Mouse (Mus musculus) layer of hippocampus, postnatal 25 days (tissue): ENCODE measurements around the gene Tle6. TPM values are rescaled to one million over a fixed set of nuclear protein-coding genes. Genes with fewer than 3 reads are reported as not detected.
A peak's percentile ranks its signal among the peaks of the same experiment; 100 is the strongest.

Experiments used
- DNase-seq, 2 experiments: peaks; one replicate each; pipeline ENCODE4 v3.0.0; 2022; ENCODE audit warnings: mixed read lengths in 2 of 2, low spot score in 1 of 2; ENCODE audit errors: extremely low spot score in 1 of 2
- total RNA-seq, 2 experiments: library from RNA; stranded (reverse); gene quantifications; 2 replicates each; pipeline ENCODE4 v1.2.3; 2021

The Tle6 gene
- total RNA-seq: 1 to 10 TPM; 1.7 to 4.1 TPM

DNA sequence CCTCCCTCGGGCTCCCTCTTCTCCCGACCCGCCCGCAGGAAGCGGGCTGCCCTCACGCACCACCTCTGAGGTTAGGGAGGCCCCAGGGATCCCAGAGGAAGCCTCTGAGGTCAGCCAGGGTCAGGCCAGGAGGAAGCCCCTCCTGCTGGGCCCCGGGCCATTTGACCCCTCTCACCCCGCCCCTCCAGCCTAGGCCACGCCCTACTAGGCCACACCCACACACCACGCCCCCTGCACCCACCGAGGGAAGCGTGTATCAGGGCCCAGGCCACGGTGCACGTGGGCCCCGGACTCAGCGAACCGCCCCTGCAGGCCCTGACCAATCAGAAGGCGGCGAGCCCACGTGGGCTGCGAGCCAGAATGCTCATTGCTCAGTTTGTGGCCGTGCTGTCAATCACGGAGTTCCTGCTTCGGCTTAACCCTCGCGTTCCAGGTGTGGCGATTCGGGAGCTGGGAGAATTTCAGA, at the start of gene Tle6:
Tle6 (minus strand) TSS at position 336 of the 466 bp plus-strand sequence.
- DNase-seq: peak; percentile 91 to 93

DNA sequence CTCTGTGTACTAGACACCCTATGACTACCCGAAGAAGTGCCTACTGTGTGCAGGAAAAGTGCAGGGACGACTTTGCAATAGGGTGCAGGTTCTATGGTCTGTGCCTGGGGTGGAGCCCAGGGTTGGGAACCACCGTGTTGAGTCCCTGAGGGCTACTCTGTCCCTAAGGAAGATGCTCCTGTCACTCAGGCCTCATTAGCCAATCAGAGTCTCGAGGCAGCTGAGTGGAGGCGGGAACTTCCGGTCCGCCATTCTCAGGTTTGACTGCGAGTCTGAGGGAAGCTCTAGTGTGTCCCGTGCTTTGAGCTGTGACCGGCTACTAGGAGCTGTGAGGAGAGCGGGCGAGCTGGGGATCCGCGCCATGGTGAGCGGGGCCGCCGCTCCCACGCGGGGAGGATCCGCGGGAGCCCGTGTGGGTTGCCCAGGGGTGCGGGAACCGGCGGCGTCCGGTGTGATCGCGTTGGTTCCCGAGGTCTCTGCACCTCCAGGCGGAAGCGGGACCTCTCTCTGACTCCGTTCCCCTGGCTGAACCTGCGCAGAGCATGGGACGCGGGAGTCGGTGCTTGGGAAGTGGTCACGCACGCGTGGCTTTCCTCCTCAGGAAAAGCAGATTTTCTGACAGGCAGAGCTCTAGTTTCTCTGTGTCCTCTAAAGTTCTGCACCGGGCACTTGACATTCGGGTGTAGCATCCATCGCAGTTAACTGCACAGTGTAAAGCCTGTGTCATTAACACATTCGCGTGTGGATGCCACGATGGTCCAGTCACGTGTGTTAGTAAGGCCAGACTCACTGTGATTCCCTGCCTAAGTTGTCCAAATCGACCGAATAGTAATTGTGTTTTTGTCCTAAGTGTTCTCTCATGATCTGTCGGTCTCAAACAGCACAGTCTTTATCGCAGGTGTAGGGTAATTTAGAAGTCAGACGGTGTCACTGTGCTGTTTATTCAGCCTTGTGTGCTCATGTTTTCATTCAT, 48.2 kb upstream of the Tle6 start, which contains the start of gene Gm10778:
Gm10778 (plus strand) TSS at position 257 of the 973 bp plus-strand sequence.
- DNase-seq: peak; percentile 68 to 78

DNA sequence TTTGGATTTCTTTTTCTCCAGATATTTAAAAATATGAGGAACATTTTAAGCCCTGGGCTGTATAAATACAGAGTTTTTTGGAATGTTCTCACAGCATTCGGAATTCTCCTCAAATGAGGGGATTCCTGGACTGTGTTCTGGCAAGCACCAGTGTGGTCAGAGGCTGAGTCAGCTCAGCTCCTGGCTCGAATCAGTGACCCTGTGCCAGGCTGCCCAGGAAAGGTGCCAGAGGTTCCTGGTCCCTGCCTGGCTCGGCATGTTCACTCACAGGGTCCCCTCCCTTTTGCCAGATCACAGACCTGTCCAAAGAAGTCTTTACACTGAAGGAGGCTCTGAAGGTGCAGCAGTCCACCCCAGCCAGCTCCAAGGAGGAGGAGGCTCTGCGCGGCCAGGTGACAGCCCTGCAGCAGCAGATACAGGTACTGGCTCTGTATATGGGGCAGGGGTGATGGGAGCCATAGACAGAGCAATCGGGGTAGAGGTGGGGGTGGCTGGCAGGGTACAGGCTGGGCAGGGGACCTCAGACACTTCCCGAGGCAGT, 45.2 kb upstream of the Tle6 start:
- DNase-seq: no peak

DNA sequence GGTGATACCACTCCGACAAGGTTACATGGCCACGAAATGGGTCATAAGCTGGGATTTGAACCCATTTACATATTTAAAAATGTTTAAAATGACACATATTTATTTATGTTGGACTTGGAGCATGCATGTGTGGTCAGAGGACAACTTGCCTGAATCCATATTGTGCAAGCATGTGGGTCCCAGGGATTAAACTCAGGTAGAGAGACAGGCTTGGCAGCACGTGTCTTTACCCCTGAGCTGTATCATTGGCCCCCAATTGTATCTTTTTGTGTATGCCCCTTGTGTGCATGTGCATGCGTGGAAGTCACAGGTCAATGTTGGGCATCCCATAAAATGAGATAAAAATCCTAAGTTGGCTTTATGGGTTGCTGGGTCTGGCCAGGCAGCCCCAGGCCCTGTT, 44.5 kb upstream of the Tle6 start:
- no peak for DNase-seq

DNA sequence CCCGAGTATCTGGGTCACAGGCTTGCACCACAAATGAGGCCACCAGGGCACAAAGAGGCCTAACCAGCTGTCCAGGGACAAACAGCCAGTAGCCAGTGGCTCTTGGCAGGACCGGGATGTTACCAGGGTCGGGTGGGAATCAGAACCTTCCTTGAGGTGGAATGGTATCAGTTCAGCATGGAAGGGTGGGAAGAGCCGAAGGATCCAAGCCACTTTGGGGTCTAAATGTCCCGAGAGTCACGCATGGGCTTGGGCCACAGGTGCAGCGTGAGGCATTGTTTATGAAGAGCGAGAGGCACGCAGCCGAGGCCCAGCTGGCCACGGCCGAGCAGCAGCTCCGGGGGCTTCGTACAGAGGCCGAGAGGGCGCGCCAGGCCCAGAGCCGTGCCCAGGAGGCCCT, 43.8 kb upstream of the Tle6 start:
- peak in 1 of 2 experiments; percentile 8 for DNase-seq

DNA sequence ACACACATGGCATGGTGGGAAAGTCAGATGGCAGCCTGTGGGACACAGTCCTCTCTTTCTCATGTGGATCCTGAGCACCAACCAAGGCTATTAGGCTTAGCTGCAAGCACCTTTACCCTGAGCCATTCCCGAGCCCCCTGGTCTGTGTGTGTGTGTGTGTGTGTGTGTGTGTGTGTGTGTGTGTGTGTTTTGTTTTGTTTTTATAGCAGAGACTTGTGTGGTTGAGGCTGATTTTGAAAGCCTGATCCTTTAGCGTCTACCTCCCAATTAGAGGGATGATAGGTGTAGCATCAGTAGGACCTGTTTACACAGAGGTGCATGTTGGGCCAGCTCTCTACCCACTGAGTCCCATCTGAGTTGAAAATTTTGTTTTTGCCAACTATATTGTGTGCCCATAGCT, 43.3 kb upstream of the Tle6 start:
- no peak for DNase-seq

DNA sequence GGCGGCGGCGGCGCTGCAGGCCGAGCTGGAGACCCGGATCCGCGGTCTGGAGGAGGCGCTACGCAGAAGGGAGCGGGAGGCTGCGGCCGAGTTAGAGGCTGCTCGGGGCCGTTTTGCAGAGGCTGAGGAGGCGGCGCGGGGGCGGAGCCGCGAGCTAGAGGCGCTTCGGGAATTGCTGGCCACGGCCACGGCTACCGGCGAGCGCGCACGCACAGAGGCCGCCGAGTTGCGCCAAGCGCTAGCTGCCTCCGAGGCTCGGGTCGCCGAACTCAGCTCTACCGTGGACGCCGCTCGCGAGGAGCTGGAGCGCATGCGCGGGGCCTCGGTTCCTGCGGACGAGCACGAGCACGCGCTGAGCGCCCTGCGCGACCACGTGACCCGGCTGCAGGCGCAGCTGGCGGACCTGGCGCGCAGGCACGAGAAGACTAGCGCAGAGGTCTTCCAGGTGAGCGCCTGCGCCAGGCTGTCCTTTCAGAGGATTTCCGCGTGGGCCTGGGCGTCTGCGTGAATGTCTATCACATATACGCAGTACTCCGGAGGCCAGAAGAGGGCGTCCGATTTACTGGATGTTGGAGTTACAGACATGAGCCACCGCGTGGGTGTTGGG, 42.7 kb upstream of the Tle6 start:
- DNase-seq: peak; percentile 86 to 95

DNA sequence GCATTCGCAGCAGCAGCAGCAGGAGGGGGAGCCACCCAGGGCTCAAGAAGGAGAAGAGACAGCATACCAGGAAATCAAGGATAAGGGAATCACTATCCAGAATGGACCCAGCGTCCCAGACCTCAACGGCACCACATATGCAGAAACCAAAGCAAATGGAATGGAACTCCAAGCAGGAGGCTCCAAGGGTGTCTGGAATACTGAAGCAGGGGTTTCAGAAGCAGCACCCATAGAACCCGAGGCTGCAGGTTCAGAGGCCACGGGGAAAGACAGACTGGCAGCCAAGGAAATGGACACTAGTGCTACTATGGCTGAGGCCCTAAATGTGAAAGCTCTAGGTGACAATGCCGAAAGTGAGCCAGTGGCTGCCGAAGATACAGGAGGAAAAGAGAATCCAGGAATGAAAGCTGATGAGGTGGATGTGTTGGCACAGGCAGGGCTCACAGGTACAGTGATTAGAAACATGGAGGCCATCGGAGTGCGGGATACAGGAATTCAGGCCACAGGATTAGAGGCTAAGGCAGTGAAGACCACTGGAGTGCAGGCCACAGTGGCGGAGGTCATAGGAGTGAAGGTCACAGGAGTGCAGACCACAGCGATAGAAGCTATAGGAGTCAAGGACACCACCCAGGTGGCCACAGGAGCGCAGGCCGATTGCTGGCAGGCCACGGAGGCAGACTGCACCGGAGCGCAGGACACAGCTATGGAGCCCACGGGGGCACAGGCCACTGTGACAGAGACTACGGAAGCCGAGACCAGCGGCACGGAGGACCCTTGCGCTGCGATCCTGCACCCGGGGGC, 42.0 kb upstream of the Tle6 start:
- DNase-seq: peak in 1 of 2 experiments; percentile 13

DNA sequence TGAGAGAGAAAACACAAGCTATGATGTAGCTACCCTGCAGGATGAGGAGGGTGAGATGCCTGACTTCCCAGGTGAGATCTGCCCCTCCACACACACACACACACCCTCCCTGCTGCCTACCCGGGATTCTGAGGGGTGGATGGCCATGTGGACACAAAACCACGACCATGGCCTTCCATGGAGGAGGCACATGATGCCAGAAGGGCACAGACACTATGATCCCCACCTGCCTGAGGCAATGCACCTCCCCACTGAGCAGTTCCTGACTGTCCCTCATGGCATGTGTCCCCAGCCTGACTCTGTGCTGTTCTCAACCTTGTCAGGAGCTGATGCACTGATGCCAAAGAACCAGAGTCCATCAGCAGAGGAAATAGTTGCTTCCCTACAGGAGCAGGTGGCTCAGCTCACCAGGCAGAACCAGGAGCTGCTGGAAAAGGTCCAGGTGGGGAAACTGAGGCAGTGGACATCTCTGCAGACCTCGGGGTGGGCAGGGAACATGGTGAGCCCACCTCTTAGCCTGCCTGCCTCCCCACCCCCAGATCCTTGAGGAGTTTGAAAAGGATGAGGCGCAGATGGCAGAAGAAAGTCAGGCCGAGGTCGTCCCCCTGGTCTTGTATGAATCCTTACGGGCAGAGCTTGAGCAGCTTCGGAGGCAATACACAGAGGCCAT, 41.2 kb upstream of the Tle6 start:
- peak in 1 of 2 experiments; percentile 8 for DNase-seq

DNA sequence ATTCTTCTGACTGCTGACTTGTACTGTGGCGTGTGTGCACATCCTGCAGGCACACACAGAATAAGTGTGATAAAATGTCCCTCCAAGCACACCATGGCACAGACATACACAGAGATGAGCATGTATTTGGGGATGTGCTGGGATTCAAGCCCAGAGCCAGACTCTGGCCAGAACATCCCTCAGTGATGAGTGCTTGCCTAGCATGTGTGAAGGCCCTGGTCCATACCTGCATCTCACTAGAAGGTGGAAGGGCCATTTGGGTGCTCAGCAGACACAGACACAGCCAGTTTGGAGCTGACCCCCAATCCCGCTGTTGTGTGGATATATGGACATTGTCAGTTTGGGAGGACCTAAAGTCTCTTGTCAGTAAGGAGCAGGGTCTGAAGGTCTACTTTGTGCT, 40.7 kb upstream of the Tle6 start:
- peak in 1 of 2 experiments; percentile 5 for DNase-seq

DNA sequence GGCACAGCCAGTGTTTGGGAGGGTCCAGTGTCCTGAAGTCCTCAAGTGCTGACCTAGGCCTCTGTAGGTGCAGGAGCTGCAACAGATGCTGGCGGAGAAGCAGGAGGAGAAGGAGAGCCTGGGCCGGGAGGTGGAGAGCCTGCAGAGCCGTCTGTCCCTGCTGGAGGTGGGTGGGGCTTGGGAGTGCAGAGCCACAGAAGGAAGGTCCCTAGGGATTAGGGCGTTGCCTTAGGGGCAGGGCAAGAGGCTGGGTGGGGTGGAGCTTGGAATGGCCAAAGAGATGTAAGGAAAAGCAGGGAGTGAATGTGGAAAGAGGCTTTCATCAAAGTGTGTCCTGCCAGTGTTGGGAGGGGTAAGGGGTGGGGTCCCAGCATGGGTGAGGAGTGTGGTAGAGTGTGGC, 40.0 kb upstream of the Tle6 start:
- peak in 1 of 2 experiments; percentile 5 for DNase-seq

DNA sequence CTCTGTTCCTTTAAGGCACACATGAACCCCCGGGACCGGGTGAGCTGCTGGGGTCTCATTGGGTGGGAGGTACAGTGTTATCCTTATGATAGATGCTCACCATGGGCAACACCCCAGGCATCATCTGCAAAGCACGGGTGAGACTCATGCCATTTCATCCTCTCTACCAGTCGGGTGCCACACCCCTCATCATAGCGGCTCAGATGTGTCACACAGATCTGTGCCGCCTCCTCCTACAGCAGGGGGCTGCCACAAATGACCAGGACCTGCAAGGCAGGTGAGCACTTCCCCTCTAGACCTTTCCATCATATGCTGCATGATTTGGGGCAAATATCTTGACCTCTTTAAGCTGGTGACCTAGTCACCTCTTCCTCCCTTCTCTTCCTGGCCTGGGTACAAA, 37.2 kb upstream of the Tle6 start:
- no peak for DNase-seq

DNA sequence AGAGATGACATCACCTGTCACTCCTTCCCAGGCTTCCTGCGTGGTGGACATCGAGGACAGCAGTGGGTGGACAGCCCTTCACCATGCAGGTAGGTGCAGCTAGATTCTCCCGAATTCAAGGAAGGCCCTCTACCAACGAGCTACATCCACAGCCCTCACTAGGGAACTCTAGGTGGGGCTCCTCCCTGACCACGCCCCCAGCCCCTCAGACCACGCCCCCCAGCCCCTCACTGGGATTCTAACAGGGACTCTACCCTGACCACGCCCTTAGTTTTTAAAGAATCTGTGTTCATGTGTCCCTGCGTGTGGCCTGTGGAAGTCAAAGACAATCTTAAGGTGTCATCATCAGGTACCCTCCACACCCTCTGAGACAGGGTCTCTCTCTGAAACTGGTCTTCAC, 35.5 kb upstream of the Tle6 start:
- no peak for DNase-seq

DNA sequence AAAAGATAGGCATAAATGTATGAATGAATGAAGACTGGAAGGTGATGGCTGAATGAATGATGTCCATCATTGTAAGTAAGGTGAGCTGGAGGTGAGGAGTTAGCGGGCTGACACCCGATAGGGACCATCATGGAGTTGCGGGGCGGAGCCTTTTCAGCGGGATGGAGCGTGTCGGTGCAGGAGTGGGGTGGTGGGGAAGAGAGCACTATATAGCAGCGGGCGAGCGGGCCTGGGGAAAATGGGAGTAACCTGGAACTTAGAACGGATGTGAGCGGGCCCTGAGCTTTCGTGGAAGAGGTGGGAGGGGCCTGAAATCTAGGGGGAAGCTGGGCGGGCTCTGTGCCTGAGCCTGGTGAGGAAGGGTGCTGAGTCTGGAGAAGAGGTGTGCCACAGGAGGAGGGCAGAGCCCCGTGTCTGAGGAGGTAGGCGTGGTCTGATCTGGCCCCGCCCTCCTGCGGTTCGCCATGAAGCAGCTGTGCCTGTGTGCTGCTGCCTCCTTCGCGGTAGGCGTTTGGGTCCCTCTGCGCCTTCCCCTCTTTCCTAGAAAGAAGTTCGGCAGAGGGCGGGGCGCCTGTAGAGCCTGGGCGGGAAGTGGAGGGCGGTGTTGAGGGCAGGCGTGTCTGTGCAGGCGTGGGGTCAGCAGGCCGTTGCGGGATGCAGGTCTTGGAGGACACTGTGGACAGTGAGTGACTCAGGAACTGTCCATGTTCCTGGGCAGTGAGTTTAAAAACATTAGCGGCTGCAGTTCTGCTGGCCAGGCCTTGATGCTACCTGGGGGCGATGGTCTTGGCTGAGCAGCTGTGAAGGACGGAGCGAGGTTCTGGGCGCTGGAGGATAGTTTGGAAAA, 32.6 kb upstream of the Tle6 start:
- DNase-seq: peak in 1 of 2 experiments; percentile 71

DNA sequence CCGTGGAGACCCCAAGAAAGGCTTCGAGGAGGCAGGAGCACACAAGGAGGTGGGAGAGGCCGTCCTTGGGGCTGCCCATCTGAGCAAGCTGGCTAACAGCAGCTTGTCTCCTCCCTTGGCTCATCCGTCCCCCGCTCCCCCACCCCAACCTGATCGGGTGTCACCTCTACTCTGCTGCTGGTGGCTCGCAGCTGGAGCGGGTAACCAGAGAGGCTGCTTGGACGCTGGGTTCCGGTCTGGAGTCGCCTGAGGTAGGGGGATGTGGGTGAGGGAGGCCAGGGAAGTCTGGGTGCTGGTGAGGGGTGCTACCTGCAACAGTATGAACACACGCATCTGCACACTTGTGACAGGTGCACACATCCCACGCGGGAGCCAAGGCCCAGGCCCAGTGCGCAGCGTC, 27.5 kb upstream of the Tle6 start, which contains the start of gene Ankrd24:
Ankrd24 (plus strand) TSS at position 151 of the 400 bp plus-strand sequence.
- no peak for DNase-seq

DNA sequence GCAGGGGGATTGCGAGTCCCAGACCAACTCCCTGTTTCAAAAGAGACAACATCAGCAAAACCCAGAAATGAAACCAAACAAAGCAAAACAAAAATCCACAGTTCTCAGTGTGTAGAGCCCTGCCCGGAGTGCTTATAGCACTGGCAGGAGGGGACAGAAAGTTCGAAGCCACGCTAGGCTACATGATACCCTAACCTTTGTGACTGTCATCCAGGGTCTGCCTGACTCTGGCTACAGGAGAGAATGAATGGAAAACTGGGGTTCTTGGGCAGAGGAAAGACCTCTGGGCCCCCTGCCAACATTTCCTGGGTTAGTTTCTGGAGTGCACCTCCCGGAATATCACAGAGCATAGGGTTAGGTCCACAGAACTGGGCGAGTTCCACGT, 27.0 kb upstream of the Tle6 start:
- no peak for DNase-seq

DNA sequence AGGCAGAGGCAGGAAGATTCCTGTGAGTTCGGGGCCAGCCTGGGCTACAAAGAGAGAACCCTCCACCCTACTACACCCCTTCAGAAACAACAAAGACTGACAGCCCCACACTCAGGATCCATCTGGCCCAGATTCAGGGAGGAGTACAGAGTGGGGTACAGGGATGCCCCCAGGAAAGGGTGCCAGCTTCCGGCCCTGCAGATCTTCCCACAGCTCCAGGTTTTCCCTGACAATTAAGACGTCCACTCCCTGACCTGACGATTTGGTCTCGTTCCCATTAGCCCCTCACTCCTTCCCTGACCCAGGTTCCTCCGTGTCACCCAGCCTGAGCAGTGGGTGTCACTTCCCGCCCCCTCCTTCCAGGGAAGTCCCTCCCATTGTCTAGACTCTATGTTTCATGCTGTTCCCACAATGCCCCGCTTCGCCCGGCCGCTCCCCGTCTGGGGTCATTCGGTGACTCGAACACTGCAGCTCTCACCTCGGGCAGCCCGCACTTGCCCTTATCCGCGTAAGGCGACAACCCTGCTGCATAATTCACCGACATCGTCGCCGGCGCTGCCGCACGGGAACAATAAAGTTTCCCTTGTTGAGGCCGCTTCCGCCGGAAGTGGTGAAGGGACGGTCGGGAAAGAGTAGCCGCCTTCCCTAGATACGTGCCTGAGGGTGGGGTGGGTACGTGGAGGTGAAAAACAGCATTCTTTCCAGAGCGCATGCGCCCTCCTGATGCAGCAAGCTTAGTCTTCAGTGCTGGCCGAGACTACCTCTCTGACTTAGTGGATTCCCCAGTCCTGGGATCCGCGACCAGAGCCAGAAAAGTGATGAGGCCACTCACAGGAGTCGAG, 26.3 kb upstream of the Tle6 start, which contains the start of gene Sirt6:
Sirt6 (minus strand) TSS at position 804 of the 842 bp plus-strand sequence.
- peak; percentile 81 to 88 for DNase-seq
